Mouse (Mus musculus) layer of hippocampus, postnatal 10 days (tissue): ENCODE data around the gene Kcnma1. TPM values are rescaled to one million over a fixed set of nuclear protein-coding genes. Genes with fewer than 3 reads are reported as not detected.

Experiments
- DNase-seq, 2 experiments: peaks; one replicate each; pipeline ENCODE4 v3.0.0; 2021; ENCODE audit warnings: low spot score in 2 of 2
- long read RNA-seq: library from polyadenylated mRNA; stranded (forward); transcript quantifications from one replicate; pipeline ENCODE4 v2.0.0, GENCODE M21; 2023
- total RNA-seq, 2 experiments: library from RNA; stranded (reverse); gene quantifications; 2 replicates each; pipeline ENCODE4 v1.2.3; 2021

Gene Kcnma1
- 100 to 1,000 TPM; 119 to 120 TPM for total RNA-seq
- long read RNA-seq, partial matches to known transcripts = 0 of 15 reads
- long read RNA-seq, other reads (novel, unspliced or antisense) = 15 of 15 reads

- DNase-seq = no peak
These were observed at the start of gene Kcnma1 for GRCm38 (mm10) chr14:24014391-24014790. Gene Kcnma1, minus strand, starts transcription at chr14:24014491.

DNA sequence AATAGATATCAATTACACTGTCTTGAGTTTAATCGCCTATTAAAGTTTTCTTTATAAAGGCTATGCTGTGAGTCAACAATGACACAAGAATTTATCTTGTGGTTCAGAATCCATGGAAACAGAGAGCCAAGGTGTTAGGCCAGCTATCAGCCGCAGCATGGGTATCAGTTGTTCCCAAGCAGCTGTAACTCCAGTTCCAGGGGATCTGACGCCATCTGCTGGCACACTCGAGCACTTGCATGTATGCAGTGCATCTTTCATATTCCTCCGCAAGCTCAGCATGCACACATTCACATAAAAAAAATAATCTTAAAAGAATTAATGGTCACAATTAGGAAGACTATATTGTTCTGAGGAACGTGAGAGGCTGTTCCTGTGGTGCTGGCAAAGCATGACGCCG is 45.5 kb upstream of the Kcnma1 start:
- peak; percentile 32 to 53 for DNase-seq

- no peak for DNase-seq
These were observed 45.0 kb upstream of the Kcnma1 start for GRCm38 (mm10) chr14:24059287-24059686.

- DNase-seq = no peak
These were observed 37.5 kb upstream of the Kcnma1 start for GRCm38 (mm10) chr14:24051821-24052220.

DNA sequence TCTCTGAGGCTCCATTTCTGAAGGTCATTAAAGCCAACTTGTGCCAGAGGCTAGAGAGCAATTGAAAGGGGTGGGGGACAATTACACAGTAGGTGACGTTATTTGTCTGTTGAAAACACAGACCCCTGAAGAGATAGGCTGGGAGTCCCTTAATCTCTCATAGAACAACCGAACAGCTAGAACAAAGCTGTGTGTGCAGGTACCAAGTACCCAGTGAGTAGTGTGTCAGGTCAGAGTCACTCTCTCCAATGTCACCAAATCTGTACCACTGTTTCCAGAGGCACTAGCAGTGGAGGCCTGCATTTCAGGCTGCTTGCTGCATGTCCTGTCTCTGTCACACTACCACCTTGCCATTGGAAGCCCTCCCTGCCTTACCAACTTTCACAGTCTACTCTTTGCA is 22.3 kb upstream of the Kcnma1 start:
- DNase-seq = no peak

GRCm38 (mm10) chr14:24036208-24036535 is 21.9 kb upstream of the Kcnma1 start:
- no peak for DNase-seq

DNA sequence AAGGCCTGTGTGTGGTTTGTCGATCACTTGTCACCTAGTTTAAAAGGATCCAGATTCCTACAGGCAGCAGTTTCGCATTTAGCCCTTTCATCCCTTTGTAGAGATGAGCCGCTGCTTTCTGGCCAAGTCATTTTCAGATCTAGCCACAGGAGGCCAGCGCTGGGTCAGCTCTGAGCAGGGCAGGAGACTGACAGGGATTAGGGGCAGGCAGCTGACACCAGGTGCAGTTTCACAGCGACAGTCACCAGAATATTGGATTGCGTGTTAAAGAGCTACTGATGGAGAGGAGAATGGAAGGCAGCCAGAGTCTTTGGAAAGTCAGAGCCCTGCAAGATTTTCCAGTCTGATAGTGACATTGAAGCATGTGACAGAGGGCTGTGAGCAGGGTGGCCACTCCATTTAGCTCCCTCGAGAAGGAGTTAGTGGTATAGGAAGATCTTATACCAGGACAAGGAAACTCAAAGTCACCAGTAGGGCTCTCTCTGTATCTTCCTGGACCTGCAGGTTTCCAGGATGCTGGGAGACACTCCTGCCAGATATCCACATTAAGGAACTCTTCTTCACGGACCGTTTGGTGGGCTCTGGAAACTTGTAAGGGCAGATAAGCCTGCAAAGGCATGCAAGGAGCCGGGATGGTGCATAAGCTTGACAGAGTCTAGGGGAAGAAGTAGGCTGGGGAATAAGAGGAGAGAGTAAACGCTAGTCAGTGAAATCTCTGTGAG is 21.4 kb upstream of the Kcnma1 start:
- no peak for DNase-seq

GRCm38 (mm10) chr14:24032876-24033389 is 18.6 kb upstream of the Kcnma1 start:
- DNase-seq = no peak

GRCm38 (mm10) chr14:24032201-24032600 is 17.9 kb upstream of the Kcnma1 start:
- peak in 1 of 2 experiments; percentile 23 for DNase-seq

GRCm38 (mm10) chr14:24020718-24021117 is 6.4 kb upstream of the Kcnma1 start:
- DNase-seq = no peak

DNA sequence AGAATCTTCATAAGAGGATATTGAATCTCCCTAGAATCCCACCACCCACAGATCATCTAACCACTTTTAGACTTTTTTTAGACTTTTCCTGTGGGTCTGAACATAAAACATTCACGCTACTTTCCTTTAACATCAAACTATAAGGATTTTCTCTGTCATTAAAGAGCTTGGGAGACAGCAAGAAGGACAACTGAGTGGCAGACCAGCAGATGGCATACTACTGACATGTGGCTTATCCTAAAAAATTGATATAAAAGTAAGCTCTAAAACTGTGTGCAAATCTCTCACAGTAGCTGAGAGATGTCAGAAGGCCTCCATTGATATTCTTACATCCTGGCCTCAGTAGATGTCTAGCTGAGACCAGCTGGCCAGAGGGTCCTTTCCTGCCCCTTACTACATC is 4.3 kb downstream of the Kcnma1 start:
- no peak for DNase-seq

DNA sequence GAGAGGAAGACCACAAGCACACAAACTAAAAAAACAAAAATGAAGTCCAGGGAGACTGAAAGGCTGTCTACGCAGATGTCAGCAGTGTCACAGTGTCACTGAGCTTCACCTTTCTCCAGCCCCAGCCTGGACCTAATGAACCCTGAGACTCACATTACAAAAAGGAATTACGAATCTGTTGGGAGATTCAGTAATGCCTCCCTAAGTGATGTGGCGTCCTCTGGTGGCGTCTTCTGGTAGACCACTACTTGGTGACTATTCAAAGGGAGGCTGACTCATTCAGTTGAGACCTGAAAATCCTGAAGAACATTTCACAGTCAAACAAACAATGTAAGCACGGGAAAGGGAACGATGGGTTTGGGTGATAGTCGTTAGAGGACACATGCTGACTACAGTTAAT is 6.0 kb downstream of the Kcnma1 start:
- peak; percentile 94 to 95 for DNase-seq

DNA sequence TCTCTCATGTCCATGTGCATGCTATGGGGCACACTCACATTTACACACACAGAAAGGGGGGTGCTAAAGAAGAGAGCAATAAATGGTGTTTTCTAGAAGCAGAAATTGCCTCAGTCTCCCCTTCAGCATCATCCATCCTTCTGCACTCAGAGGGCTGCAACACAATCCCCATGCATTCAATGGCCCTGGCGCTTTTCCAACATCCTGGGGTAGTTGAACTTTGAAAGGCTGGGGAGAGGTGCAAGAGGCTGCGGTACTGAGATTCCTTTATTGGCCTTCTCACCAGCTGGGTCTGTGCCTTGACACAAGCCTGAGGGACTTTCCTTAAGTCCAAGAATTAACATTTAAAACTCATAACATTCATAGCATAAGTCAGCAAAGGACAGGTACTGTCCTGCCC is 8.0 kb downstream of the Kcnma1 start:
- DNase-seq = no peak

GRCm38 (mm10) chr14:24004471-24005271 is 9.6 kb downstream of the Kcnma1 start:
- peak; percentile 64 to 75 for DNase-seq

- peak; percentile 58 to 77 for DNase-seq
These were observed 10.6 kb downstream of the Kcnma1 start for GRCm38 (mm10) chr14:24003450-24004381.

DNA sequence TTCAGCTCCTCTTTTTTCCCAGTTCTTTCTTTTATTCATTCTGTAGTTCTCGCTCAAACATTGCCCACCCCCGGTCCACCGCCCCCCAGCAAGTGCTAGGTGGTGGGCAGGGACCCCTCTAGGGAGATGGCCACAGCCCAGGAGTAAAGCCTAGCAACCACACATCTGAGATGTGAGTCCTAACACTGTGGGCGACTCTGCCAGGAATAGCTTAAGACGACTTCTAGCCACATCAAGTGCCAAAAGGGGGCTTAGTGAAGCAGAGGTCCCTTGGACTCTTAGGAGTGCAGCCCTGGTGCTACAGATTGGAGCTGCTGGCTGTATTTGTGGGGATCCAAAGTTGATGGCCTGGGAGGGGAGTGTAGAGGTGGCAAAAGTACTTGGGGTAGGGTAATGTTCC is 11.6 kb downstream of the Kcnma1 start:
- no peak for DNase-seq

- DNase-seq = no peak
These were observed 16.4 kb downstream of the Kcnma1 start for GRCm38 (mm10) chr14:23997912-23998311.

DNA sequence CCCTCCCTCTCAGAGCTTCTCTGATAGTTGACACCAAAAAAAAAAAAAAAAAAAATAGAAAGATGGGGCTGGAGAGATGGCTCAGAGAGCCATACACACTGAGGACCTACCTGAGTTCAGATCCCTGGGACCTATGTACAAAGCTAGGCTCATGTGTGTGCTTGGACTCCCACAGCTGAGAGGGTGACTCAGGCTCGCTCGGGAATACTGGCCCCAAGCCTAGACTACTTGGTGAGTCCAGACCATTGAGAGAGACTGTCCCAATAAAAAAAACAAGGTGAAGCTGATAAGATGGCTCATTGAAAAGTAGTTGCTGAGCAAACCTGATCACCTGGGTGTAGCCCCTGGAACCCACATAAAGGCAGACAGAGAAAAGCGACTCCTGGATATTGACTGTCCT is 18.5 kb downstream of the Kcnma1 start:
- DNase-seq = no peak

DNA sequence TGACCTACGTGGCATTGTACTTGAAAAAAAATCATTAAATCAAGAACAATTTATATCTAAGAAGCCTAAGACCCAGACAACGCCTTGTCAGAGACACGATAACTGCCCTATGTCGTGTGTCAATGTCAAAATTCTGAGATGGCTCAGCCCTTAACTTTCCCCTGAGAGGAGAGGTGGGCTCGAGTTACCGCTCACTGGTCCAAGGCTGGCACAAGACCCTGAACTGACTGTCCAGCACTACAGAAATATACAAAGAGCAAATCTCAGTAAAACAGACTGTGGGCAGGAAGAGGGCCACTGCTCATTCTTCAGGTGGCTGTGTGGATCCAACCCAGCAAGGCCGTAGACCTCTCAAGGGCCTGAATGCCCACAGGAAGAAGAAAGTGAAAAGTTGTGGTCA is 23.4 kb downstream of the Kcnma1 start:
- DNase-seq = no peak

GRCm38 (mm10) chr14:23989696-23990095 is 24.6 kb downstream of the Kcnma1 start:
- DNase-seq = no peak

DNA sequence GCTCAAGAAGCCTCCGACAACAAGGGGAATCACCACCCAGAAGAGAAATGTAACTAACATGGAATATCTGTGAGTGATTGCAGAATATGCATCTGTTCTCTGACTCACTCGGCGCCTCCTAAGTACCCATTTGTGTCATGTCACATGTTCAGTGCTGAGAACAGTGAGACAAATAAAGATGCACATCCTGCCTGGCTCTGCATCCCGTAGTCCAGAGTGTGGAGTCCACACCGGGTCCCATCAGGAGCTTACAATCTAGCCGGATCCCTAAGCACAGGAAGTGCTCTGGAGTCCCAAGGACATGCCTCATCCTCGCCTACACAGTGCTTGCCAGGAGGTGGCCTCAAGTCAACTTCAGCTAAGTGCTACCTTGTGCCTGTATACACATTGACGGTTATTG is 32.1 kb downstream of the Kcnma1 start:
- DNase-seq = no peak
